Mouse (Mus musculus): ENCODE results near the gene Cd300lb.

DNA sequence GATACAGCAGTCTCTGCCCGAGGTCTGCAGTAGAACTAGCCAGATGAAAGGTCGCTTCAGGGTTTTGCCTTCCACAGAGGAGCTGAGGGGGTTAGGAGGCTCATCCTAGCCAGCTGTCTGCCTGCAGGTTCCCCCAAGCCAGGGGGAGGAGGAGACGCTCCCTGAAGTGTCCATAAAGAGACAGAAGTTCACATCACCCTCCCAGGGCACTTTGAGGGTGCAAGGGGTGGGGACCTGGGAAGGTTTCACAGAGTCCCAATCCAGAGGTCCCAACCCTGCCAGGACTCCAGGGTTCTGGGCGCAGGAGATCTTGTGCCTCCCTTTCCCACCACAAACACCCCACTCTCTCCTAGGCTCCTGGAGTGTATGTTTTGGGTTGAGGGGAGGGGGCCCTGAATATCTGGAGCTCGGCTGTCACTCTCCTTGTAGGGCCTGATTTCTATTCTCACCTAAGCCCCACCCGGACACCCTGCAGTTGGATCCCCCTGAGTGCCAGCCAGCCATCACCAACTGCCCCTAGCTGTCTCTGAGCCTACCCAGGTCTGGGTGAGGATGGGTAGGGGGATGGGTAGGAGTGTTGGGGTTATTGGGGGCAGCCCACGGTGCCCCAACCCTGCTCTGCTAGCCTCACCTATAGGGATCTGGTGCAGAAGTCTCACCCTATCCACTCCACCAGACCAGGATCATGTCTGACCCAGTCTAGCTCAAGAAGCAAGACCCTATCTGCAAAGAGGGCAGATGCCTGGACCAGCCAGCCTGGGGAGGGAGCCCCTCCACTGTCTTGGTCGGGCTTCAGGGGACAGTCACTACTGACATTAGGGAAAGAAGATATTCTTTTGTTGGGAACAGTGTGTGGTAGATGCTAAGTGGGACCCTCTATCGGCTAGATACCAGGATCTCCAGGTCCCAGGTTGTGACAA is 59.7 kb downstream of the Cd300lb start:
- TF ChIP-seq CTCF (IDR thresholded peaks at IDR 0.05; ENCODE audit: low read depth) (no peak), EP300 (IDR thresholded peaks at IDR 0.05; ENCODE audit: low read depth) (no peak)
